Mouse (Mus musculus) CD4-positive, CD25-positive, alpha-beta regulatory T cell, adult 4 months (primary cell): ENCODE data around the gene Sv2c. TPM values are rescaled to one million over a fixed set of nuclear protein-coding genes. Genes with fewer than 3 reads are reported as not detected.
"Not testable (repeated sequence)": the region's sequence is repeated elsewhere in the genome, so short reads cannot be mapped to it uniquely, and the experiment has no call there.

Experiments used
- ATAC-seq: one replicate; pipeline ENCODE4 v1.8.0; 2017
- polyA plus RNA-seq, 2 experiments: library from polyadenylated mRNA; unstranded; fragments of 100-300 nt; shearing (Covaris generic); gene quantifications; one replicate each; pipeline ENCODE4 v1.2.1; 2017

Gene Sv2c
- polyA plus RNA-seq, 2 experiments from 2014 or later, result 1.8 to 3.2 TPM

DNA sequence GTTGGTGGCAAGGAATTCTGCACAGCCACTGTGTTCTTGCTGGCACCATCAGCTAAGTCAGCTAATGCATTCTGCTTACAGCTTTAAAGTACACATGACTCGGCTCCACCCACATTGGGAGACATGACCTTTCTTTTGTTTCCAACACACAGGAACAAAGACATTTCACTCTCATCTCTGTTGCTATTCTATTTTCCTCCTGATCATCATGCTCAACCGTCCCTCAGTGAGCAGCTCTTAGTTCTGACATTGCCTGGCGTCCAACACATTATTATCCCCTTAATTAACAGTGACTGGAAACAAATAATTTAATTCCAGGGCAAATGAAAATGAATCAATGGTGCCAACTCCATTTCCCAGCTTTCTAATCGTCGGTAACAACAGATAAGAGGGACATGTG lies 87.0 kb downstream of the Sv2c start:
- no peak for ATAC-seq

DNA sequence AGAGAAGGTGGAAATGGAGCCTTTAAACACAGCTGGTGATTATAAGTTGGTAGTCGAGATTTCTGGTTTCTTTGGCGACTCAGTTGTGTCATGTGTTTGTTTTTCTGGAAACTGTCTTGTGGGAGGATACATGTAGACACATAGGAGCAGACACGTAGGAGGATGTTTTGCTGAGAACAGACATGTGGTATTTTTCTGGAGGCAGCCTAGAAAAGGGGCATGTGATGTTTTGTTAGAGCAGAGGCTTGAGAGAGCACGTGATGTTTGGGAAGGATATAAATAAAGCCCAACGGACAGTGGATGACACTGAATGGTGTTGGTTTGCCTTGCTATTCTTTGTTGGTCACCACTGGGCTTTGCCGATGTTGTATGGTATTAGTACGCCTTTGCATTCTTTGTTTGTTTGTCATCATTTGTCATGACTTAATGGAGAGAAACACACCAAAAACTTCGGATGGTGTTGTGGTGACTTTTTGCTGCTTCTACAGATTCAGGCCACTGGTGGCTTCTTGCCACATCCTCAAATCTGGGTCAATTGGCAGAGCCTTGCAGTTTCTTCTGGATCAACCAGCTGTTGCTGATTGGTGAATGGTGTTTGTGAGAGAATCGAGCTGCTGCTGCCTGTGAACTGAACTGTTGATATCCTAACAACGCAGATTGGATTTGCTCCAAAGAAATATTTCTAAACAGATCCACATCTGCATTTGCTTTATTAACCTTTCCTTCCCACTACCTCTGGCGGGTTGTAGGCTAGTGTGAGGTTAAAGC lies 91.9 kb downstream of the Sv2c start:
- no peak for ATAC-seq

DNA sequence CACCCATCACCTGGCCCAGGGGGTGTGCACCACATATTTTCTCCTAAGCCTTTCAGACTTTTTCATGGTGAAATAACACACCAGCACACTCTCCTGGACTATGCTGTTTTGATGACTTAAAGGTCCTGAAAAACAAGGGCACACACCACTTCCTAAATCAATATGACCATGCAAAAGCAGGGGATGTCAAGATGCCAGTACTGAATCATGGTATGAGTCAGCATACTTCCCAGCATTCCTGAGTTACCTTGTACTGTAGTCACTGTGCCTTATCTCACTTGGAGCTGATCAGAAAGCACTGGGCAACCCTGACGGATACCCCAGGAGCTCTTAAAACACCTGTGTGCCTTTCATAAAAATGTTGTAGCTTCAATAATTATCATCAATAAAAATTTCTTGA lies 92.8 kb downstream of the Sv2c start:
- no peak for ATAC-seq

DNA sequence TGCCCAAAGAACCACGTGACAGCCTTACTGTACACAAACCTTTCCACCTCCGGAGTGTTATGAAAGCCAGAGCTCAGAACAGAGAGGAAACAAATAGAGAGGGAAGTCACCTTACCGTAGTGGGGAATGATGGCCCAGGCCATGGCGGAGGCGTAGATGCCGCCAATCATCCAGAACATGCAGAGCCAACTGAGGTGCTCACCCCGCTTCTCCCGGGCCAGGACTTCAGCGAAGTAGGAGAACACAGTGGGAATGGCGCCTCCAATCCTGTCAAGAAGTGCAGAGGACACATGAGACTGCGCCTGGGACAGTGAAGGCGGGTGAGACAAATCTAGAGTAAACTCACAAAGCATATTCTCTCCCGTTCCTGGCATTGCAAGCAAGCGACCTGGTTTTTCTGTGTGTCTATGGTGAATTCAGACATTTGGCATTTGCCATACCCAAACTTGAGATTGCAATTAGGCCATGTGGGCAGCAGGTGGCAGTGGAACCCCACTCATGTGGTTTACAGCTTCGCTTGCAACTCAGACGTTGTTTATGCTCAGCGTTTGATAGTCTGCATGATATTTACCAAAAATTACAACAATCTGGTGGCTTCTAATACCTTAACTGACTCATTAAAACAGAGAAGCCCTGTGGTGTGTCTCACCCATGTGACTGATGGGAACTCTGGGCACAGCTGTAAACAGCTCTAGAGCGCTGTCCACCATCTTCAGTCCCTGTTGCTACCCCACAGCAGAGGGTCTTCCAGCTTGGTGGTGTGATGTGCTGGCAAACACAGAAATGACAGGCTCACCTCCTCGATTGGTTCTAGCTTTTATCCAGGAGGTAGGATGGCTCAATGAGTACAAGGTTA lies 101.8 kb downstream of the Sv2c start:
- peak; percentile 72 for ATAC-seq

DNA sequence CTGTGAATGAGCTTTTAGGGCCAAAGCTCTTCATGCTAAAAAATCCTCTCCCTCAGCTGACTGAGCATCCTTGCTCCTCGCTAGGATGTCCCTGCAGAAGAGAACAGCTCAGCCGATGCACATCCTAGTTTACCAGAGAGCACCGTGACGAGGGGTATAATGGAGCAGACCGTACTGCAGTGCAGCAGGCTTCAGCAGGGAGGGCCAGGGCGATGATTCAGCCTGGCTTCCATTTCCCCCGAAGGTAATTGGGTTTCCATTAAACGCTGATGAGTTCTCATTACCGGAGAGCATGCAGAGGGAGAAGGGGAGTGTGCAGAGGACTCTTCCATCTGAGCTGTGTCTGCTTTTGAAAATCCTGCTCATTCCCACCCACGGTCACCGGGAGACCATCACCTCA lies 108.5 kb downstream of the Sv2c start:
- no peak for ATAC-seq

DNA sequence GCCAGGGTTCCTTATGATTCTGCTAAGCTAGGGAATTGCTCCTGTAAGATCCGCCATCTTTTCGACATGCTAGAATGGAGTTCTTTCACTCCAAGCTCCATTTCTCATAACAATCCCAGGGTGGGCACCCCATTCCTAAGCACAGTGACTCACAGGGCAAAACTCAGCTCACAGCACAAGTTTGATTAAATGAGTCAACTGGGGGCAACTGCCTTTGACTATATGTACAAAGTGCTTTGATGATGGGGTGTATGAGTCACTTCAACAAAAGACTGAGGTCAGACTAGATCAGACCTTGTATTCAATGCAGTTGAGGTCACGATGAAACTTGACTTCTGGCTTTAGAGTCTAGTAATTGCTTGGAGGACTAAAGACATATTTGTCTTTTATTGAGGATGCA lies 116.9 kb downstream of the Sv2c start:
- no peak for ATAC-seq

DNA sequence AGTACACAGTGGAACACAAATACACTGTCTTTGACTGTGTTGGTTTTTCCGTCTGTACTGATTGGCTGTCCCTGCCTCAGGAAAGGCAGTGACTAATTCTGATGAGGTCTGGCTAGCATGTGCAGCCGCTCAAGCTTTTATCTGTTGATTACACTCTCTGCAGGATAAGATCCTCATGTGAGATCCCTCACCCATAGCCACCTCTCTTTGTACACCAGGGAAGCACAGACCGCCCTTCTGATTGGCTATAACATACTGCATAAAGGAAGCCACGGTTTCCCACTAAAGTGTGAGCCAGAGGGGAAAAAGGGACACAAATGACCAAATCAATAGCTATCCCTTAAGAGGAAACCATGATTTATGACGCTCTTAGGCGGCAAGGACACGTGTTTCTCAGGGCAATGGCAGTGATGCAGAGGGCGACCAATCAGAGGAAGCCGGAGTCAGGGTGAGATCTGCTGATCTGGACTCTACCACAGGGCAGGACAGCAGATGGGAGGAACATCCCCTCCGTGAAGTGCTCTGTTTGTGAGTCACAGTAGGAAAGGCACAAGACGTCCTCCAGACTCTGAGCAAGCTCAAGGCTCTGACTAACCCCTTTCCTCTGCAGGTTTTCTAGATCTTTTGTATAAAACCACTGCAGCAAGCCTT lies 121.4 kb downstream of the Sv2c start:
- peak; percentile 71 for ATAC-seq

DNA sequence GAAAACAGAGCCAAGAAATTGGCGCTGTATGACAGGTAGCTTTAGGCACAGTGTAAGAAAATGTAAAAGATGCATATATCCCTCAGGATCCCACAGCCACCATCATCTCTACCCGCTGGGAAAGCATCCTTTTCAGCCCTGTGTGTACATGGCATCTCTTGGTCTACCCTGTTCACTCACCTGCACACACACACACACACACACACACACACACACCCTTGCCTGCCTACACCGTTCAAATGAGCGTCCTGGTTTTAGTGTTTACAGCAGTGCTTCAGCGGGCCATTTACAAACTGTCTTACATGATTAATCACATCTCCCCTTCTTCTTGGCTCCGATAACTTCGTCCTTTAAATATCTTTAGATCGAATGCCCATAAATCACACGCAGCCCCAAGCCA lies 123.4 kb downstream of the Sv2c start:
- no peak for ATAC-seq

DNA sequence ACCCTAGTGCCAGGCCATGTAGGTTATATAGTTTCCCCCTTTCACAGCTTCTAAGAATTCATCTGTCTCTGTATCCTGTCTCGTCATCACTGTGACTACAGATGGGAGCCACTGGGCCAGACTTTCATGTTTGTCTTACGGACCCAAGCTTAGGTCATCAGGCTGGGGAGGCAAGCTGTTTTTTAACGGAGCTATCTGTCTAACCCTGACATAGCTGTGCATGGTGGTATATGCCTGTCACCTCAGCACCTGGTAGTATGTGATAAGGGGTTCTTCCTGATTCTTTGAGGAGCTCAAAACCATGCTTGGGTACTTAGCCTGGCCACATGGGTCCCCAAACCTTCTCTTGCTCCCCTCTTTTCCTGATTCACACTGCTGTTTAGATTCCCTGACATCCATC lies 124.2 kb downstream of the Sv2c start:
- ATAC-seq, result no peak

DNA sequence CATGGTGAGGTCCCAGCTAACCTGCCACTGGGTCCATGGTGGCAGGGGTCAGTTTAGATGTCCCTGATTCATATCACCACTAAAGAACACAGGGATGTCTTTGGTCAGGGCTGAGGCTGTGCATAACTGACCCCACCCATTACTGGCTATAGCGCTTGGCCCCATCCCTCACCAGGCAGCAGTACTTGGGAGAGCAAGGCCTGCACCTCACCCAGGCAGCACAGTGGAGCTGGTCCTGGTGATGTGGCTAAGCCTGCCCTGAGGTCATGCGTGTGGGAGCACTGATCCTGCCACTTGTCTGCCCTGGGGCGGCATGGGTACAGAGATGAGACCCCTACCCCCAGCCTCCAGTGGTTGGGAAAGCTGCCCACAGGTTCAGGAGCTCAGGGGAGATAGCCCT lies 128.8 kb downstream of the Sv2c start:
- no peak for ATAC-seq

DNA sequence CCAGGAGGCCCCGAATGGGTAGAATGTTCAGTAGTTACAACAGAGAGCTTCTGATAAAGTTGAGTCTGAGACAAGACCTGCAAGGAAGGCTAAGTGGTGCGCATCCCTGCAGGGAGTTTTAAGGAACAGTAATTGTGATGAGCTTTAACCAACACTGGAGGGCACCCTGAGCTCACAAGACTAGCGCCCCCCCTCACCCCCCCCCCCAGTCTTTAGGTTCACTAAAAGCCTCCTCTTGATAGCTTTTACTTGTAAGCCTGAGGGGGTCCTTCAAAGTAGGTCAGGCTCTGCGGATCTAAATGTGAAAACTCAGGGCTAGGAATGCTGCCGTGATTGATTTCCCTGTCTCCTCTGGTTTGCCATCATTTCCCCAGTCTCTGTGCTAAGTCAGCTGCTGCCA lies 129.9 kb downstream of the Sv2c start:
- ATAC-seq, result no peak

DNA sequence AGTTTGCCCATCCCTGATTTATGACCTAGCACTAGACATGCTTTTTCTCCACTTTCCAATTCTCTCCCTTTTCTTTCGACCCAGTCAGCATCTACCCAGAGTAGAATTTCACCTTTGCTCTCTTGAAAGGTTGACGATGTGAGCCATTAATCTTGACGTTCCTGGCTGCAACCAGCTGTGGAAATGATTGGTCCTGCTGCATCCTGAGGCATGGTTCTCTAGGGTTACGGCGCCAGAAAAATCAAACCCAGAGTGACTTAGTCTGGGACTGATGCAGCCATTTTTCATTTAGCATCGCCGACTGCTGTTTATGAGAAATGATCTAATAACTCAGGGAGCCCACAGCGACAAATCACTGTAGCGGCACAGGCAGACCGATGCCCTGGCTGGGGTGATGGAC lies 133.0 kb downstream of the Sv2c start:
- ATAC-seq, result no peak

DNA sequence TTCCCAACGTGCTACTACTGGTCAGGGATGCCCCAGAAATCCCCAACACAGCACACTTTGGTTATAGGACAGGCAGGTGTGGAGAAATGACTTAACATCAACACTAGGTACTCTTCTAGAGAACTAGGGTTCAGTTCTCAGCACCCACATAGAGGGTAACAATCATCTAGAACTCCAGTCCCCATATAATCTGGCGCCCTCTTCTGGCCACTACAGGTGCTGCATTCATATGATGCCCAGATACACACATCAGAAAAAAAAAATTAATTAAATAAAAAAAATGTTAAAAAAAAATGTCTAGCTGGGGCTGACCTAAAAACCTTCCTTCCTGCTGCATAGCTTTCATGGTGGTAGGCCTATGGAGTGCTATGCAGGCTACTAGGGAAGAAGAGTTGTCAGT lies 135.1 kb downstream of the Sv2c start:
- ATAC-seq, result no peak

DNA sequence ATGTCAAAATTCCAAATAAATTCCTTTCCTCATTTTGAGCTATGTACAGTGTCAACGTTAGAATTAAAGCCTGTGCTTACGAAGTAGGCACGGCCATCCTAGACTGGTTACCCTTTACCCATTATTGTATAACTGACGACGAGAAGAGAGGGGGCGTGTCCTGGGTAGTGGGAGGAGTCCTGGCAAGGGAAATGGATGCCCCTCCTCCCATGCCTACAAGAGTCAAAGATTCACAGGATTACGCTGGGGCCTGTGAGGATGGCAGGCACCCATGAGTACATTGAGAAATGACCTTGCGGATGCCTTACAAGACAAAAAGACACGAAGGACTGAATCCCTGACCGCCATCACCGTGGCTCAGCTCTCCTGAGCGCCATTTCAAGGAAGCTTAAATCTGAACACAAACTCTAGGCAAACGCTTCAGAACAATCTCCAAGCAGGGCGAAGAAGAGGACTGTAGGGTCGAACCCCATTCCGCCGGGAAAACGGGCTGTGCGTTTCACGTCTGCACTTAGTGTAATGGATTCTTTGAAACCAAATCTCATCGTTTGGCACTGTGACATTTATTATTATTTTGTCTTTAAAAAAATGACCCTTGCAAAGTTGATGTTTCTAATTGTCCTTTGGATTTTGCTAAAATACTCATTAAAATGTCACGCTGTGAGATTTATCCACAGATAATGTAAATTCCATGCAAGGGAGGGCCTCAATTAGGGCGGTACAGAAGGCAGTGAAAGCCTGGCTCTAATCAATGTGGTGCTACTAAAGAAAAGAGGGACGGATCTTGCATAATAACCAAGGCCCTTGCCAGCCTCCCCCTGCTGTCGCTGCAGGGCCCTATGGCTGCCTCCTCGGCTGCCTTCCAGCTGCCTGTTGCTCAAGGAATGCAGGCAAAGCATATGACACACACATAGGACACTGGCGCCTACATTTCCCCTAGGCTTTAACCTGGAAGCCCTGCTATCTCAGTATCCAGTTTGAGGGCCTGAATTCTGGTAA lies 137.4 kb downstream of the Sv2c start:
- ATAC-seq, result no peak

DNA sequence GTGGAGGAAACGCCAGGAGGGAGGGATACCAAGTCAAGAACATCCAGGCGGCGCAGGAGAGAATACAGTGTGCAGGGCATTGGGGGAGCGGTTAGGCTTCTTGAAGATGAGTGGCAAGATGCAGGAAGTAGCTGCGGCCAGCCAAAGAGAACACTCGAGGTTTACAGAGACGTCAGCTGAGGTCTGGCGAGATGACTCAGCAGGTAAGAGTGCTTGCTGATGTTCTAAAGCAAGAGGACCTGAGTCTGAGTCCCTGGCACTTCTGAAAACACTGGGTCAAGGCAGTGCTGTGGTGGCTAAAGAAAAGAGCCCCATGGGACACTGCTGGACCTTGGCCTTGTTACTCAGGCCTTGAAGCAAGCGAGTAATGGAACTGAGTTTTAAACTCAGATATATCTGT lies 144.2 kb downstream of the Sv2c start:
- ATAC-seq, result peak; percentile 99

DNA sequence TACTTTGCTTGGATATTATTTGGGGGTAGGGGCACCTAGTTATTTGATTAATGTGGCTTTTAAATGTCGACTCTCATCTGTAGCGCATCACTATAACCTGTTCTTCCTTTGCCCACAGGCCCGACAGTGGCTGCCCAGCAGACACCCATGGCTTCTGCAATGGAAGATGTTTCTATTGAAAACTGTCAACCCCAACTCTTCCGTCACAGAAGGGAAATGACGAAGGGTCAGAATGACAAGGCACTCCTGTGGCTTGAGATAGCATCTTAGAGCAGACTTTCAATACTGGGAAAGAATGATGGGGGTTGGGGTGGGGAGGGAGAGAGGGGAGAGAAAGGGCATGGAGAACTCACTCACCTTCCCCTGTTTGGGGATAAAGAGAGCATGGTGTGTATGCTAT lies 145.2 kb downstream of the Sv2c start:
- ATAC-seq, result peak; percentile 24

DNA sequence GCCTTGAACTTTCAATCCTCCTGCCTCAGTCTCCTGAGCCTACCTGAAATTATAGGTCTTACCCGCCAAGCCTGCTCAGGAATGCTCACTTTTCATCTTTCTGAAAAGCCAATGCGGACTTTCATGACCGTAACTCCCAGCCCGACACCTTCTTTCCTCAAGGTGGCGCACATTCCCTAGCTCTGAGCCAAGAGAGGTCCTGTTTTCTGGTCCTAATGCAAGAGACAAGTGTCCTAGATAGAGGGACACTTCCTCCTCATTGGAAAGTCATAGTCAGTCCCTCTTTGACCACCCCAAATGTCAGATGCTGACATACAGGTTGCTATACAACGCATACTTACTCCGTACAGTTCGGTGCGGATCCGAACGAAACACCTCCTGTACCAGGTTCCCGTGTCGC lies 146.0 kb downstream of the Sv2c start:
- ATAC-seq, result no peak

DNA sequence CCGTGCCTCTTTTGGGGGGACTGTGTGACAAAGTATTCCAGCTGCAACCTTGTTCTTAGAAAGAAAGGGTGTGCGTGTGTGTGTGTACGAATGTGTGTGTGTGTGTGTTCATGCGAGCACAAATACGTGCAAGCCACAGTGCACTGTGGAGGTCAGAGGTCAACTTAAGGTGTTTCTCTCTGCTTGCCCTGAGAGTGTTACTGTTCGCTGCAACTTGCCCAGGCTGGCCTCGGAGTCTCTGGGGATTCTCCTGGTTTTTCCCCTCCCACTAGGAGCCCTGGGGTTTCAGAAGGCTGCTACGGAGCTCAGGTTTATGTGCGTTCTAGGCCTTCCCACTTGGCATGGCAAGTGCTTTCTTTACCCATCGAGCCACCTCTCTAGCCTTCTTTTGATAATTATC lies 157.2 kb downstream of the Sv2c start:
- no peak for ATAC-seq

DNA sequence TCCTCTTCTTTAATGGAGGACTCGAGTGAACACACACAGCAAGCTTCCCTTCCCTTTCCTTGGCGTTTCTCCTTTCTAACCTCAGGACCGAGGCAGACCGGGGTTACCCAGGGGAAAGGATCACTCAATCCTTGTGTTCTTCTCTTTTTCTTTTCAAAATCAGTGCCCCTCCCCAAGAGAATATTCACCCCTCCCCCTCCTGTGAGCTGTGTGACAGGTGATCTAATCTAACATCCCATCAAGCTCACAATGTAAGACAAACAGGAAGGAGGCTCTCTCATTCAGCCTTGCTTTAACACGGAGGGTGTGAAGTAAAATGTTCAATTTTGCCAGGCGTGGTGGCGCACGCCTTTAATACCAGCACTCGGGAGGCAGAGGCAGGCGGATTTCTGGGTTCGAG lies 158.3 kb downstream of the Sv2c start:
- ATAC-seq, result peak; percentile 45

DNA sequence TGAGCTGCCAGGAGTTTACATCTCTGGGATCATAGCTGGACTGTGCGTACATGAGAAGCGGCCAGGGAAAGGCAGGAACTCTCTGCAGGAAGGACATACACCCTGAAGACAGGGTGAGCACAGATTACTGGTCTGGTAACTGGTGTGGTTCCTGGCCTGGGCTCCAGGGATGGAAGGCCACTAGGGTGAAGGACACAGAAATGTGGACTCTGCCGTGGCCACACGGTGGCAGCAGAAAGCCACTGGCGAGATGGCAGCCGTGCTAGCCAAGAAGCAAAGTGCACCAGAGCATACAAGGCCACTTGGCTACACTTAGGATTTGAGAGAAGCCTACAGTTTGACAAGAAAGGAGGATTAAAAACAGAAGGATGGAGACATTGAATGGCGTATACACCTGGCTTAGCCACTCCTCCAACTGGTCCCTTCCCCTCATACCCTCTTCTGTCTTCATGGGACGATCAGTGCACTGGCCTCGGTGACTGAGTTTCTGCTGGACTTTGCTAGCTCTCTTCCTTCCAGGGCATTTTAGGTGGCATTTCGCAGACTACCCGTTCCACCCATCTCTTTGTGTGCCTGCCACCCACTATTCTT lies 158.9 kb downstream of the Sv2c start:
- ATAC-seq, result peak; percentile 90

DNA sequence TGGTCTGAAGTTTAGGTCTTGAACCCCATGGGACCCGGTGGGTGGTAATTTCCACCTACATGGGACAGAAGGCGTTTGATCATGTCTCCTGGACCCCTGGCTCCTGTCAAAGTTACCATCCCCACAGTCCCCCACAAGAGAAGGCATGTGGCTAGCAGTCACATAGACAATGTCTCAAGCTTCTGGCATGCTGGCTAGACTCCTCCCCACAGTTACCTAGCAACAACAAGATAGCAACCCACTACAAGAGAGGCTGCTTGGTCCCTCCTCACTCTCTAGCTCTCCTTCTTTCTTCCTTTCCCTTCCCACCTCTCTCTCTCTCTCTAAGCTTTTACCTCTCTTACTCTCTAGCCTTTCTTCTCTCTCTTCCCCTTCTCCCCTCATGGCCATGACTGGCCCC lies 164.3 kb downstream of the Sv2c start:
- ATAC-seq, result not testable (repeated sequence)

DNA sequence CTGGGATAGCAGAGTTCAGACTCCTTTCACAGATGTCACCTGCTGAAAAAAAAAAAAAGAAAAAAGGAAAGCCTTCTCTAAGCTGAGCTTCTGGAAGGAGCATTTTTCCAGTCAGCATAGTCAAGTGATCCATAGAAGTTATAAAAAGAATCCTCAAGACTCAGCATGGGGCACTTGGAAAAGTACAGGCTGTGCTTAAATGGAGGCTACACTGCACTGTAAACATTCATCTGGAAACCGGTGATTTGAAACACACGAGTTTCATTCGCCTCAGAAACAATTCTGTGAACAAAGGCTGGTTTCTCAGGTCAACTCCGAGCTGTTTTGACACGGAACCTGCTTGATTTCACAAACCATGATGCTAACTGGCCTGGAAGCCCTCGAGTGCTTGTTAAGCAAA lies 165.6 kb downstream of the Sv2c start:
- ATAC-seq, result no peak
